Mouse (Mus musculus): ENCODE data around the gene Med16. TPM values are rescaled to one million over a fixed set of nuclear protein-coding genes. Genes with fewer than 3 reads are reported as not detected.
A peak's percentile ranks its signal among the peaks of the same experiment; 100 is the strongest.

The Med16 gene
- total RNA-seq, 2 experiments from 2014 or later: 48.8 to 51.9 TPM

DNA sequence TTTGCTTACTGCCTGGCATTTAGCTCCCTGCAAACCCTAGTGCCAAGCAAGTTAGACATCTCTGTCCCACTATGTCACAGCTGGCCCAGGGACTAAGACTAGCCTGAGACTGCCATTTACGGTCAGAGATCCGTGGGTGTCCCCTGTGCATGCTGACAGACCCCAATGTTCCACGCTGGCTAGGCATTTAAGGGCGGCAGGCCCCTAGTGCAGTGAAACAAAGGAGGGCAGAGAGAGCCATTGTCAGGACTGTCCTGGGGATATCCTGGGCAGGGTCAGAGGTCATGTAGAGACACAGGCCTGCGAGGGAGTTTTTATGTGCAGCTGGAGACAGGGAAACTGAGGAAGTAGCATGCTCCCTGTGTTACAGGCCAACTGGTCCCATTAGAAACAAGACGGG lies 25.1 kb upstream of the Med16 start:
- DNase-seq (ENCODE audit: low spot score in 2 of 2): no peak

DNA sequence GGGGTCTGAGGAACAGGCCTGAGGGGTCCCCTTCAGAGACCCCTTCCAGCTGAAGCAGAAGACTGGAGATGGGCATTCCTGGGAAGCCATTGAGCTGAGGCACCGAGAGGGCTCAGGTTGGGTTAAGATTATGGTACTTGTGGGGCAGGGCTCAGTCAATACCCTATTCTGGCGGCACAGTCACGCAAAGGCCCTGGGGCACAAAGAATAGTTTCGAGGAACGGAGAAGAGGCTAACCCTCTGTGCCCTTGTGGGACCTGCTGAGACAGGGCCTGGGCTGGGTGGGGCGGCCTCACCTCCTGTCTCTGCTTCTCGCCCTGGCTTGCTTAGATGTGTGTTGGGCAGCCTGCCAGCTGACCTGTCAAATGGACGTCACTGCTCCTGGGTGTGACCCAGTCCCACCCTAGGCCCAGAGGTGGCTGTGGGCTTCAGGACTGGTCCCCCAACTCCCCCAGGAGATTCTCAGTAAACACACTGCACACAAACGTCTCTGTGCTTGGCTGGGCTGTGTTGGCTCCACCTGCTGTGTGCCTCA lies 24.5 kb upstream of the Med16 start:
- DNase-seq (ENCODE audit: low spot score in 2 of 2): no peak

DNA sequence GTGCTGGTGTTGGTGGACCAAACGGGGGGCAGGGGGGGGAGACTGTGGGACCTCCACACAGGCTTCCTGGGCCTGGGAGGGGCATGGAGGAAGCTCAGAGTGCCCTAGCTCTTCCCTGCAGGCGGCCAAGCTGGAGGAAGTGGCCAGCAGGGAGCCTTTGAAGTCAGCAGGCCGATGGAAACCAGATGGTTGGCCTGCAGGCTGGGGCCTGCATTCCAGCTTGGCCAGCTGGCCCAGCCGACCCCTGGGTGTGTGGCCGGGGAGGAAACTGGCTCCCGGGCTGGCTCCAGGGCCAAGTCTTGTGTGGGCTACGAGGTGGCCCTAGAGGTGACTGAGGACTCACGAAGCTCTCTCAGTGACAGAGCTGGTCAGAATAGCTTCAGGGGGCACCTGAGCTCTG lies 24.0 kb upstream of the Med16 start:
- DNase-seq (ENCODE audit: low spot score in 2 of 2): peak in 1 of 2 experiments; percentile 60

DNA sequence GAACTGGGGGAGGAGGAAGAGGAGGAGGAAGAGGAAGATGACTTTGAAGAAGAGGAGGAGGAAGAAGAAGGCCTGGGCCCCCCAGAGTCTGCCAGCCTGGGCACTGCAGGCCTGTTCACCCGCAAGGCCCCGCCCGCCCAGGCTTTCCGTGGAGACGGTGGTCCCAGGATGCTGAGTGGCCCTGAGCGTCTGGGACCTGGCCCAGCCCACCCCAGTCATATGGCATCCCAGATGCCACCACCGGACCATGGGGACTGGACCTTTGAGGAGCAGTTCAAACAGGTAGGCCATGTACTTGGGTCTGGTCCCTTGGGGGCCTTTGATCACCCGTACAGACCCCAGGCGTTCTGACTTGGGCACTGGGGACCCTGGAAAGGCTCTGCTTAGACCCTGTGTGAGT lies 23.1 kb upstream of the Med16 start:
- DNase-seq (ENCODE audit: low spot score in 2 of 2): no peak

DNA sequence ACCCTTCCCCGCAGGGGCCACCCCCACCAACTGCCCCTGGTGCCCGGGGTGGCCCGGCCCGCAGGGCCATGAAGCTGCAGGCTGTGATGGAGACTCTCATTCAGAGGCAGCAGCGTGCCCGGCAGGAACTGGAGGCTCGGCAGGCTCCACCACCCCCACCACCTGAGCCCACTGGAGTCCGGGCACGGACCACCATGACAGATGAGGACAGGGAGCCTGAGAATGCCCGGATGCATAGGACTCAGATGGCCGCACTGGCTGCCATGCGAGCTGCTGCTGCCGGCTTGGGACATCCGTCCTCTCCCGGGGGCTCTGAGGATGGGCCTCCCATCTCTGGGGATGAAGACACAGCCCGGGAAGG lies 22.1 kb upstream of the Med16 start:
- no peak for DNase-seq (ENCODE audit: low spot score in 2 of 2)

DNA sequence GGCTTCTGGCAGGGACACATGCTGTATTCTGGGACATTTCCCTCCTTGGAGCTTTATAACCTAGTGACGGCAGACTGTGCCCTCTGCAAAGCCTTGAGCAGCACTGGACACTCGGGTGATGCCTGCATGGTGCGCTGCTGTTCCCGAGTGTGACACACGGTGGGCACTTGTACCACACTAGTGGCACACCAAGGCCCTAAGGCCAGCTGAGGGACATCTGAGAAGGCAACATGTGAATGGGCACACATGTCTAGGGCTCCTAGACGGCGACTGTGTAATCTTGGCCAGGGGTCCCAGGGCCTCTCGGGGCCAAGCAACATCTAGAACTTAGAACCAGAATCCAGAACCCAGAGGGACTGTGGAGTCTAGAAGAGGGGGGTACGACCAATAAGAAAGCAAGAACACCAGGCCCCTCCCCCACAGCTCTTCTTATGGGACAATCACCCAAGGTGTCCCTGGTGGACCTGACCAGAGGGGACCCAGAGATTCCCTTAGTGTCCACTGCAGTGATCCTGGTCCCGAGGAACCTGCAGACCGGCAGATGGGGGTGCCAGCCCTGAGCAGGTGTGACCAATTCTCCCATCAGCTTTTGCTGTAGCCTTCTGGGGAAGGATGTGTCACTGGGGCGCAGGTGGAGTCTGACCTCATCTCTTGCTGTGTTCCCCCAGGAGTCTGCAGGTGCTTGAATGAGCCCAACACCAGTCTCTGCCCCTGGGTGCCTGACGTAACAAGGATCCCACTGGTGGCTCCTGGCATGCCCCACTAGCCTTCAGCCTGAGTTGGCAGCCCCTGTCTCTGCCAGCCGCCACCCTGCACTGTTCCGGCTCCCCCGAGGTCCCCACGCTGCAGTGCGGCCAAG lies 21.5 kb upstream of the Med16 start:
- no peak for DNase-seq (ENCODE audit: low spot score in 2 of 2)

DNA sequence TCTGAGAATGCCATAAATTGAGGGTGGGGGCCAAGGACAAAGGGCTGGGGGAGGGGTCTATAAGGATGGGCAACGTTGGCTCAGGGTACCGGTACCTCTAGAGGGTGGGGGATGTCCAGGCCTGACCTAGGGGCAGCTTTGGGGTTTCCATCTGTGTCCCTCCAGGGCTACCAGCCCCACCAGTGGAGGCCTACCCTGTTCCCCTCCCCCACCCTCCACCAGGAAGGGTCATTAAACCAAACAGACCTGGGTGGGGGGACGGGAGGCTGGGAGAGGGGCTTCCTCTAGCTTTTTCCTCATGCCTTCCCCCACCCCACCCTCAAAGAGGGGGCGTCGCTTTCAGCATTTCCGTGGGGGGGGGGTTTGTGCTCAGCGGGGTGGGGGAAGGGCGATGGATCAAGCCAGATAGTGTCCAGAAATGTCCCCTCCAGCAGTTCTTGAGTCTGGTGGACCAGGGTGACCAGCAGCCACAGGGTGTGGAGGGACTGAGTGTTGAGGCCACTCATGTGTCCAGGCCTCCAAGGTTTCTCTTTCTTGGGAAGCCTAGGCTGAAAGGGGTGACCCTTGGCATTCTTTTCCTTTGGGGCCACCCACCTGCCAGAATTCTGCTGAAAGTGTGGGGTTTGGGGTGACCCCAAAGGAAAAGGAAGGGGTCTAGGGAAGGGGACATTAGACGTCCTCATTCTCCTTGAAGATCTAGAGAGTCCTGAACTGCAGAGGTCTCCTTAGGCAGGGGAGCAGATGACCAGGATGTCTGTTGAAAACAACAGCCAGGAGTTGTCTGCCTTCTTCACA lies 20.4 kb upstream of the Med16 start:
- DNase-seq (ENCODE audit: low spot score in 2 of 2): no peak

DNA sequence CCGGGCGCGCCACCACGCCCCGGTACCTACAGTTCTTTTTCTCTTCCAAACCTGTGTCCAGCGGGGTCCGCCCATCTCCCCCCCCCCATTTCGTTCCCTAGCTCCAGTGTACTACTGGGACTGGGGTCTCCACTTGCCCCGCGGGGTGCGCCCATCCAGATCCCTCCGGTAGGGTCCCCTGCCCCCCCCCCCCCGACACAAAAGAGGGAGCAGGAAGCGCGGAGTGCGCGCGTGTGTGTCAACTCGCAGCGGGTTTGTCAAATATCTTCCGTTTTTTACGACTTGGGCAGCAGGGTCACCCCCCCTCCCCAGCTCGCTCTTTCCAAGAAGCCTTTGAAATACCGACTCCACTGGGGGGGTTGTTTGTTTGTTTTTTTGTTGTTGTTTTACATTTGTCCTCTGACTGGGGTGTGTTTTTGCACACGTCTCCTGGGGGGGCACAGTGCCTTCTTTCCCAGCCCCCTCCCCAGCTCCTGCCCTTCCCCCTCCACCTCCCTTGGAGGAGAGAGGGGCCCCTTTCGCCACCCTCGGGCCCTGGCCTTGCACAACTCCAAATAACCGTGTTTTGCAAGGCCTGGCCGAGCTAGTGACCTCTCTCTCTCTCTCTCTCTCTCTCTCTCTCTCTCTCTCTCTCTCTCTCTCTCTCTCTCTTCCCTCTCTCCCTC lies 19.4 kb upstream of the Med16 start:
- DNase-seq (ENCODE audit: low spot score in 2 of 2): no peak

DNA sequence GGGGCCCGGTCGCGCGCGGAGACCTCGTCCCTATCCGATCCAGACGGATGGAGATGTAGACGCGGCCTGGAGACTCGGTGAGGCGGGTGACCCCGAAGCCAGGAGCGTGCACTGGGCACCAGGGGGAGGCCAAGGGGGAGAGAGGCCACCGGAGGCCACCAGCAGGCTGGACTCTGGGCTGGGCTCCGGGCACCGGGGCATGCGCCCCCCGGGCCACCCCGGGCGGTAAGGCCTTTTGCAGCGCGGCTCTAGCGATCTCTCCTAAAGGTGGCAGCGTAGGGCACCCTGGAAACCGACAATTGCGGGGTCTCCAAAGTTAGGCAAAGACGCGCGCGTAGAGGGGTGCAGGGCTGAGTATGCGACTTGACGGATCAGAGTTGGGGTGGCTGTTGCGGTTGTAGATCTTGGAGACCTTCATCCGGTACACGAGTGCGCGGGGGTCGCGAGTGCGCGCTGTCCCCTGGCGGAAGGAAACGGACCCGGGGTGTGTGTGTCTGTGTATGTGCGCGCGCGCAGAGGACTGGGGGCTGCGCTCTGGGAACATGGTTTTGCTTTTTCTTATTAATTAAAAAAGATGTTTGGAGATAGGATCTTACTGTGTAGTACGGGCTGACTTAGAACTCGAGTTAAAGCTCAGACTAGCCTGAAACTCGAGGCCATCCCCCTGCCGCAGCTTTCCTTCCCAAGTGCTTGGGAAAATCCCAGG lies 18.8 kb upstream of the Med16 start:
- DNase-seq (ENCODE audit: low spot score in 2 of 2): peak; percentile 58 to 66

DNA sequence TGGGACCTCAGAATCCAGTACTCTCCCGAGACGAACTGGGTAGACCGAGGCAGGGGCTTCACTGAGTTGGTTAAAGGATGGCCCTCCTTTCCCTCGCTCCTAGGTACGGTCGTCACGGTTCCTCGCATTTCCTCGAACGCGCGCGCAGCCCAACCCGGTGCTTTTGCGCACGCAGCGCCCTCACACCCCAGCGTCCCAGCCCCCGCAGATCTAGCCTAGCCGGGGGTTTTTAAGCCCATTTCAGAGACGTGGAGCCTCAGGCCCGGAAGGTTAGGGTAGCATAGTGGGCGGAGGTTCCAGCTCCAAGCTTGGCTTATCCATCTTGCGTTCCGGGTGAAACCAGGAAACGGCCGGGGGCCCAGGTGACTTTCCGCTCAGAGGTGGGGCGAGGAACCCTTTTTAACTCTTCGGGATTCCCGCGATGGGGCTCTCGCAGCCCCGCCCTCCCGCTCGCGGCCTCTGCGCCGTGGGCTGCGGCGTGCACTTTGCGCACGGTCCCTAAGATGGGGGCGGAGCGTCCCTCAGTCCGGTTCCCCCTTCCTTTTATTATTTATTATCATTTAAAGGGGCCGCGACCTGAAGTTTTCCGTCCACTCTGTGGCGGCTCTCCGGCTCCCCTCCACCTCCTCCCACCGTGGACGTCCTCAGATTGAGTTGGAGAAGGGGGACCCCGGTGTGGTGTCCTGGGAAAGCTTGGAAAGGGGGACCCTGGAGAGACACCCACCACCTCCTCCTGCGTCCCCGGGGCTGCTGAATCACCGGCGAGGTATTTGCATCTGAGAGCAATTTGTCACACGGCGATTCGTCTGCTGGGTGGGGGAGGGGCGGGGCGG lies 18.0 kb upstream of the Med16 start, which contains the start of gene Arid3a:
TSS of gene Arid3a (plus strand) at position 553 of the 833 bp plus-strand sequence.
- DNase-seq (ENCODE audit: low spot score in 2 of 2): peak; percentile 83 to 87

DNA sequence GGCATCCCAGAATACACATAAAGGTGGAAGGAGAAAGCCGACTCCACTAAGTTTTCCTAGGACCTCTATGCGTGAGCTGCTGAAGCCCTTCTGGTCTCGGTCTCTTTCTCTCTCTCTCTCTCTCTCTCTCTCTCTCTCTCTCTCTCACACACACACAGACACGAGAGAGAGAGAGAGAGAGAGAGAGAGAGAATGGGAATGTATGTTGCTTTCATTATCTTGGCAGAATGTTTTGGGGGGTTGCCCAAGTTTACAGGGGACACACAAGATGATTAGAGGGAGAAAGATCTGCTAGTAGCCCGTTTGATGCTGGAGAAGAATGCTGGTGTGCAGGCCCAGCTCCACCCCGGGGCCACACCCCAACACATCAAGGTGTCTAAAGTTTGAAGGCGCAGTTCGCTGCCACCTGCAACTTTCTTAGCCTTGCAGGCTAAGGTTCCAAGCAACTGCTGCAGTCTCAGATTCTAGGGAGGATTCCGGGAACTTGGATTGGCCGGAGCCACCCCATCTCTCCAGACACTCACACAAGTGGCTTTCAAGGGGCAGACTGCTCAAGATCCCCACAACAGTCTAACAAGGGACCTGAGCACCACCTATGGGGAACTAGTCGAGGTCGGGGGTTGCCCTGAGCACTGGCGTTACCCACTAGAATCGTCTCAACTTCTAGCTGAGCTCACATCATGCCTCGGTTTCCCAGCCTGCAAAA lies 17.2 kb upstream of the Med16 start:
- peak in 1 of 2 experiments; percentile 34 for DNase-seq (ENCODE audit: low spot score in 2 of 2)

DNA sequence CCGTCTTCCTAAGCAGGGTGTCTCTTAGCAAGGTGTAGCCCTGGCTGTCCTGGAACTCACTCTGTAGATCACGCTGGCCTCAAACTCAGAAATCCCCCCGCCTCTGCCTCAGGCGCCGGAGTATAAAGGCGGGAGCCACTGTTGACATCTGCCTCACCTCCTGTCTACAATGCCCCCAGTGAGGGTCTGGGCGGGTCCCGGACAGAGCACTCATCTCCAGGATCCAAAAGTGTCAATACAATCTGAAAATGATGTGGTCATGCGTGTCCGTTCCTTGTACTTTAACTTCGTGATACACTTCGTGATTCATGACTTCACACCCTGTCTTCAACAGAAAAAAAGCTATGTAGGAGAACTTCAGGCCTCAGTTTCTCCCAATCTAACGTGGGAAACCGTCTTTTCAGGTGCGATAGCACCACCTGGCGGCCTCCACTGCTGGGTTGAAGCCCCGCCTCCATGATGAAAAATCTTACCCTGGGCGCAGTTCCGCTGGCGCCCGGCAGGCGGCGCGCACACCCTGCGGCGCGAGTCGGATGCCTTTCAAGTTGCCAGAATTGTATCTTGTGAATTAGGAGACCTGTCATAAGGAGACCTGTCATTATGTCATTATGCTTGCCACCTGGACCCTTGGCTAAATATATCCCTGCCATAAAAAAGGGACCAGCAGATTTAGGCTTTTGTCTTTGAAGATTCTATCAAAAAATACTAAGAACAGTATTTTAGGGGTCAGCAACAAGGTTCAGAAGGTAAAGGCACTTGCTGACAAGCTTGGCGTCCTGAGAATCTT lies 16.5 kb upstream of the Med16 start:
- DNase-seq (ENCODE audit: low spot score in 2 of 2): peak; percentile 96 to 97

DNA sequence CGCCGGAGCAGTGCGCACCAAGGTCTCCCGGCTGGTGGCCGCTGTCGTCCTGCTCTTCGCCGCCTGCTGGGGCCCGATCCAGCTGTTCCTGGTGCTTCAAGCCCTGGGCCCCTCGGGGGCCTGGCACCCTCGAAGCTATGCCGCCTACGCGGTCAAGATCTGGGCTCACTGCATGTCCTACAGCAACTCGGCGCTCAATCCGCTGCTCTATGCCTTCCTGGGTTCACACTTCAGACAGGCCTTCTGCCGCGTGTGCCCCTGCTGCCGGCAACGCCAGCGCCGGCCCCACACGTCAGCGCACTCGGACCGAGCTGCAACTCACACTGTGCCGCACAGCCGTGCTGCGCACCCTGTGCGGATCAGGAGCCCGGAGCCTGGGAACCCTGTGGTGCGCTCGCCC lies 12.8 kb upstream of the Med16 start:
- DNase-seq (ENCODE audit: low spot score in 2 of 2): no peak

DNA sequence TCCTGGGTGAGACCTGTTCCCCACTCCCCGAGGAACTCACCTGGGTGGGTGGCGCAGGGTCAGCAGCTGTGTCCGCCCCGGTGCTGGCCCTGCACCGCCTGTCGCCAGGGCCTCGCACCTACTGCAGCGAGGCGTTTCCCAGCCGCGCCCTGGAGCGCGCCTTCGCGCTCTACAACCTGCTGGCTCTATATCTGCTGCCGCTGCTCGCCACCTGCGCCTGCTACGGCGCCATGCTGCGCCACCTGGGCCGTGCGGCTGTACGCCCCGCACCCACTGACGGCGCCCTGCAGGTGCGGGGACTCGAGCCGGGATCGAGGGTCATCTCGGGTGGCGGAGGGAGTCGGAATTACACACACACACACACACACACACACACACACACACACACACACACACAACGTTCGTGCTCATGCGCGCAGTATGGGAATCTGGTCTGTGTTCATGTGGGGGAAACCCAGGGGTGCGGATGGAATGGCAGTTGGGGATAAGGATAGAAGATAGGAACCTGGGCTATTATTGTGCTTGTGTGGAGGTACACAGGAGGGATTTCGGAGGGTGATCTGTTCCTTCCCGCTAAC lies 12.3 kb upstream of the Med16 start, which contains the start of gene R3hdm4:
TSS of gene R3hdm4 (minus strand) at position 251 of the 578 bp plus-strand sequence.
- no peak for DNase-seq (ENCODE audit: low spot score in 2 of 2)

DNA sequence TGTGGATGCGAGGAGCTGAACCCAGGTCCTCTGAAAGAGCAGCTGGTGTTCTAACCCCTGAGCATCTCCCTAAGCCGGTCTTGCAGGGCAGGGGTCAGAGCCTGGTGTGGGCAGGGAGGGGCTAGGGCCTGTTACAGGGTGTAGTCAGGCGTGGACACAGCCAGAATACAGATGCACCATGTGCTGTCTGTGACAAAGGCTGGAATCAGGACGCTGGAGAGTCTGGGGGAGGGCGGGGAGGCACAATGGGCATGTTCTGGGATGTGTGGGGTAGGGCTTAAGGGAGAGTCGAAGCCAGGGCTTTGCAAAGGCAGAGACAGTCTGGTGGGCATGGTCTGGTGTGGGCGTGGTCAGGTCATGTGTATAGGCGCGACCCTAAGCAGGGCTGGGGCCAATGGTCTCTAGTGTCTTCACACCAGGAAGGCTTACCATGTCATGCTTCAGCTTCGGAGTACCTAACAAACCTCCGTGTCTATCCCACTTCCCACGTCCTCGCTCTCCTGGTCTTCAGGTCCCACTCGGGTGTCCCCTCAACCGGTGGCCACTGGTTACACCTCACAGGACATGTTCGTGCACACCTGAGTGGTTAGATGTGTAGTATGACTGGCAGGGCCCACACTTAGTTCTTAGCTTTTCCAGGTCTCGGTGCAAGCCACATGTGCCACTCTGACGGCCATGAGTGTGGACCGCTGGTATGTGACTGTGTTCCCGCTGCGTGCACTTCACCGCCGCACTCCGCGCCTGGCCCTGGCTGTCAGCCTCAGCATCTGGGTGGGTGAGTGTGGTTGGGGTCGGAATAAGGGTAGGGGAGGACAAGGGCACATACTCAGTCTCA lies 11.6 kb upstream of the Med16 start:
- no peak for DNase-seq (ENCODE audit: low spot score in 2 of 2)

DNA sequence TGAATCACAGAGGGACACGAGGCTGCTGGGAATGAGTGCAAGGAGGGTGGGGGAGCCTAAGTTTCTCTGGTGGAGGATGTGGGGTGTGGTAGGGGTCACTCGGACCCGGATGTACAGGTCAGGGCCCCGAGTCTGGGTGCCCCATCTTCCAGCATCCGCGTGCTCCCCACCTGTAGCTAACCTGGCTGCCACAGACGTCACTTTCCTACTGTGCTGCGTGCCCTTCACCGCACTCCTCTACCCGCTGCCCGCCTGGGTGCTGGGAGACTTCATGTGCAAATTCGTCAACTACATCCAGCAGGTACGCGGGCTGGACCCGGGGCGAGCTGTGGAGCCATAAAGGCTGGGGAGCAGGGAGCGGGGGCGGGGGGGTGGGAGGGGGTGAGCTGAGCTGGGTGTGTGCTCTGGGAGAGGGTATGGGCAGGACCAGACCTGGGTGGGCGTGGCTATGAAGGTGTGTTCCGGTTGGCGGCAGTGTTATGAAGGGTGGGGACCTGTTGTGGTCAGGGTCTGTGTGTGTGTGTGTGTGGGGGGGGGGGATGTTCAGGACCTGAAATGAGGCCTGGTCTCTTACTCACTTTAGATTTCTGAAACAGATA lies 10.6 kb upstream of the Med16 start:
- no peak for DNase-seq (ENCODE audit: low spot score in 2 of 2)

Data from layer of hippocampus, postnatal 14 days (tissue).